In the genomic region with DNA sequence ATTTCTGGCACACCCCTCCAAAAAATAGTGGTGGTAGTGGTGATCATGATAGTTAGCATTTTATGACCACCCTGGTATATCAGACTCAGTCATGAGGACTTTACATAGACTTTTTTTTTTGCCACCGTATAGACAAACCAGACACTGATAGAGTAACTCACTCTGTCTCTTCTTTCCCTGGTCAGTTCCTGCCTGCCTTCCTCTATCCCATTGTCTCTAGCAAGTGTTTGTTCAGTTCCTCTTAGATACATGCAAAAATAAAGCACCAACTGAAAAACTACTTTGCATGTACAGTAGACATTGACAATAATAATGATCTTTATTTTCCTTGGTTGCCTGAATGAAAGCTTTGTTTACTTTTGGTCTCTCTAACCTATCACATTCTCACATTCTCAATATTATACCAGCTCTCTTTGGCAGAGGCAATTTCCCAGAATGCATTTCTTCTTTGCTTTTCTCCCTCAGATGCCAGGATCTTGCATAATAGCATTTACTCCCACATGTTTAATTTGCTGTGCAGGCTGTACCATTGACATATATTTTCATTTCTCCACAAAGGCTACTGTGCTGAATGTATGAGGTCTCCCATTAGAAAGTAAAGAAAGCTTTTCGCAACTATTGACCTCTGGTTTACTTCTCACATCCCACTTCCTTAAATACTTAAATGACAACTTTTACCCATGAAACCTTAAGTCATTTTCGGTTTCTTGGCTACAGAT, we compare ENCODE assay signal across 19 mouse cellular contexts.
DNase-seq lines count a peak whose midpoint lies in the region; ATAC-seq and TF ChIP-seq lines count a peak whose summit lies in the region.
"Had no signal": no experiment of that assay in that cellular context is flagged by ENCODE, and none has a peak within 500 bp of the region (broad histone marks: within the 10 kb centered on the region; RNA-seq: fewer than 3 reads in every experiment).

No protein-coding gene starts in this region.

- peak overlapping the region; percentile 64 for H3K27ac ChIP-seq in layer of hippocampus, adult 2 months
- no peak overlapping the region for H3K27ac ChIP-seq in lung, postnatal 0 days (ENCODE audit: low read length)
- H3K27ac ChIP-seq: forebrain, embryonic 13.5 days; limb, embryonic 13.5 days; macrophage had no signal

- no peak for TF ChIP-seq CTCF in layer of hippocampus, adult 2 months (conservative IDR thresholded peaks at IDR 0.05)
- TF ChIP-seq CTCF in lung, postnatal 0 days (IDR thresholded peaks at IDR 0.05), result no peak

- no peaks in the 10 kb centered on the region for H3K4me1 ChIP-seq in lung, postnatal 0 days (ENCODE audit: insufficient read depth, low read depth, low read length)

- WGBS in lung, postnatal 0 days, result 63% methylated on average over 3 of the region's 3 CpGs

- no peak overlapping the region for H3K9ac ChIP-seq in lung, postnatal 0 days (replicated peaks; ENCODE audit: low read depth)
- H3K9ac ChIP-seq: forebrain, embryonic 13.5 days; limb, embryonic 13.5 days; midbrain, embryonic 15.5 days had no signal

- 0 out of 2 replicates have a peak, but pooled peaks have one; percentile 17 for TF ChIP-seq EP300 in lung, postnatal 0 days (IDR thresholded peaks at IDR 0.05)

- no peaks in the 10 kb centered on the region for H3K27me3 ChIP-seq in lung, postnatal 0 days (replicated peaks; ENCODE audit: insufficient read depth, low read length)
- H3K27me3 ChIP-seq: forebrain, embryonic 13.5 days; limb, embryonic 13.5 days; midbrain, embryonic 15.5 days; Patski had no signal

- peak in 1 of 2 experiments; percentile 37 for DNase-seq in layer of hippocampus, adult 2 months (ENCODE audit: low spot score in 2 of 2)
- DNase-seq in layer of hippocampus, adult 9-11 months, result no peak
- DNase-seq in lung, postnatal 0 days (ENCODE audit: low spot score), result peak; percentile 21
- no peak for DNase-seq in lung, postnatal 10 days
- peak; percentile 26 for DNase-seq in fibroblast of lung, adult 2 months (ENCODE audit: low read depth)
- DNase-seq in thymus, postnatal 36 days, result no peak
- DNase-seq: adrenal gland, postnatal 36 days; cerebellum, postnatal 10 days; embryo, embryonic 11 days; heart, adult 18-20 months; heart, postnatal 4 days; kidney, adult 2 months had no signal

- ATAC-seq in lung, postnatal 0 days, result peak; percentile 35
- peak; percentile 84 for ATAC-seq in monocyte, adult 5-6 weeks (replicated peaks; ENCODE audit: insufficient number of reproducible peaks, low FRiP score, low TSS enrichment, poor library complexity, severe bottlenecking)
- ATAC-seq: activated CD4-positive, CD25-positive, alpha-beta regulatory T cell, adult 4 months; forebrain, embryonic 13.5 days; Patski had no signal

- H3K4me3 ChIP-seq in layer of hippocampus, adult 2 months, result no peak overlapping the region
- H3K4me3 ChIP-seq in lung, postnatal 0 days (ENCODE audit: low read depth, low read length), result no peak overlapping the region
- H3K4me3 ChIP-seq: forebrain, embryonic 13.5 days; limb, embryonic 13.5 days; midbrain, embryonic 15.5 days had no signal

- no peaks in the 10 kb centered on the region for H3K36me3 ChIP-seq in lung, postnatal 0 days (ENCODE audit: insufficient read depth, low read length)
- H3K36me3 ChIP-seq: limb, embryonic 13.5 days; midbrain, embryonic 15.5 days had no signal

- H3K4me2 ChIP-seq in lung, postnatal 0 days (replicated peaks; ENCODE audit: low read depth, low read length), result no peak overlapping the region
- H3K4me2 ChIP-seq: forebrain, embryonic 13.5 days; limb, embryonic 13.5 days; midbrain, embryonic 15.5 days had no signal

- no peaks in the 10 kb centered on the region for H3K9me3 ChIP-seq in lung, postnatal 0 days (ENCODE audit: low read length)
- H3K9me3 ChIP-seq: forebrain, embryonic 13.5 days; limb, embryonic 13.5 days; midbrain, embryonic 15.5 days had no signal

Comparison
In these comparisons a context has a peak if more than half of its experiments do, and no peak if none do; other contexts are left out.
1. DNase-seq: peak in lung, postnatal 0 days (single experiment) and fibroblast of lung, adult 2 months (single experiment); none in layer of hippocampus, adult 9-11 months (single experiment), lung, postnatal 10 days (single experiment) and thymus, postnatal 36 days (0 of 2).